In the genomic region with DNA sequence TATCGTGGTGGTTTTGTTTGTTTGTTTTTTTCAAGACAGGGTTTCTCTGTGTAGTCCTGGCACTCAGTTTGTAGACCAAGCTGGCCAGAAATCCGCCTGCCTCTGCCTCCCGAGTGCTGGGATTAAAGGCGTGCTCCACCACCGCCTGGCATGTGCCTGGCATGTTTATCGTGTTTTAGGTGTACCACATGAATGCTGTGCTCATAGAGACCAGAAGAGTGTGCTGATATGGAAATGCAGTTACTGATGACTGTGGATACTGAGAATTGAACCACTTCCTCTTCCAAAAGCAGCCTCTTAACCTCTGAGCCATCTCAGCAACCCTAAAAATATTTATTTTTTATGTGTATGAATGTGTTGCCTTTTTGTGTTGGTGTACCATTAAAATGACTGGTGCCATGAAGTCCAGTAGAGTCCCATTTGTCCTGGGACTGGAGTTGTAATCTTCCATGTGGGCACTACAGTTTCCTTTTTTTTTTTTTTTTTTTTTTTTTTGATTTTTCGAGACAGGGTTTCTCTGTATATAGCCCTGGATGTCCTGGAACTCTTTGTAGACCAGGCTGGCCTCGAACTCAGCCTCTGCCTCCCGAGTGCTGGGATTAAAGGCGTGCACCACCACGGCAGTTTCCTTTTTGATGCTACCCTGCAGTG, we compare ENCODE assay signal across 1 mouse cellular context.
TF ChIP-seq lines count a peak whose summit lies in the region.

No protein-coding gene starts in this region.

TF ChIP-seq in CH12.LX, 34 proteins besides CTCF, POLR2A, EP300 and RAD21:
- peak; percentile 62 for TF ChIP-seq ZNF384 (IDR thresholded peaks at IDR 0.05; ENCODE audit: low read depth, low read length)
- no peak for TF ChIP-seq MYC (IDR thresholded peaks at IDR 0.05; ENCODE audit: low read depth, low read length)
- peak; percentile 66 for TF ChIP-seq BHLHE40 (IDR thresholded peaks at IDR 0.05; ENCODE audit: low read depth, low read length)
